Mouse (Mus musculus): ENCODE measurements around the gene Gm5580. TPM values are rescaled to one million over a fixed set of nuclear protein-coding genes. Genes with fewer than 3 reads are reported as not detected.
"Not testable (repeated sequence)": the region's sequence is repeated elsewhere in the genome, so short reads cannot be mapped to it uniquely, and the experiment has no call there.

Gm5580 gene
- 0.60 and 2.1 TPM in 2 replicates for polyA plus RNA-seq (2015; fragmentation: Nextera tagmentation; extraction: Ambion mirVana)

GRCm38 (mm10) chr6:116550841-116551240 lies at the start of gene Gm5580:
Gene Gm5580, plus strand, starts transcription at chr6:116551141.
- H3K27me3 ChIP-seq; ATAC-seq (ENCODE audit: insufficient number of reproducible peaks, insufficient read depth, low FRiP score, low TSS enrichment, low read depth); H3K9ac ChIP-seq; H3K4me1 ChIP-seq; H3K4me3 ChIP-seq; H3K4me2 ChIP-seq; H3K27ac ChIP-seq; H3K9me3 ChIP-seq; H3K36me3 ChIP-seq: not testable (repeated sequence)
- 94% methylated on average over 11 of the region's 11 CpGs for WGBS

- not testable (repeated sequence) for H3K4me1 ChIP-seq; H3K27me3 ChIP-seq; H3K9ac ChIP-seq; H3K27ac ChIP-seq; H3K36me3 ChIP-seq; ATAC-seq (ENCODE audit: insufficient number of reproducible peaks, insufficient read depth, low FRiP score, low TSS enrichment, low read depth); H3K4me3 ChIP-seq; H3K4me2 ChIP-seq
- WGBS: 91% methylated on average over 20 of the region's 20 CpGs
- H3K9me3 ChIP-seq: peaks cover 13% of the 10 kb centered on the region
Measured at GRCm38 (mm10) chr6:116506302-116507003, 44.5 kb upstream of the Gm5580 start, which contains the start of gene Olfr212. Gene Olfr212, plus strand, starts transcription at chr6:116506516.

GRCm38 (mm10) chr6:116514832-116515231 lies 36.1 kb upstream of the Gm5580 start:
- Histone ChIP-seq H3K36me3 (no peaks in the 10 kb centered on the region), H3K4me3 (no peak overlapping the region)

GRCm38 (mm10) chr6:116538156-116538555 lies 12.8 kb upstream of the Gm5580 start, which contains the start of gene Olfr213:
Gene Olfr213, plus strand, starts transcription at chr6:116538456.
- Histone ChIP-seq H3K9ac (no peak within 1 kb of the TSS), H3K27ac (no peak within 1 kb of the TSS), H3K4me3 (no peak within 1 kb of the TSS), H3K4me2 (no peak within 1 kb of the TSS), H3K27me3 (no peaks in the 10 kb centered on the region), H3K9me3 (no peaks in the 10 kb centered on the region), H3K4me1 (no peaks in the 10 kb centered on the region), H3K36me3 (no peaks in the 10 kb centered on the region)
- no peak for ATAC-seq (ENCODE audit: insufficient number of reproducible peaks, insufficient read depth, low FRiP score, low TSS enrichment, low read depth)
- WGBS: 78% methylated on average over 1 of the region's 1 CpGs

More at GRCm38 (mm10) chr6:116514832-116515231, 36.1 kb upstream of the Gm5580 start:
- no peak overlapping the region for H3K9ac ChIP-seq
- H3K27ac ChIP-seq: no peak overlapping the region
- H3K27me3 ChIP-seq: no peaks in the 10 kb centered on the region
- ATAC-seq (ENCODE audit: insufficient number of reproducible peaks, insufficient read depth, low FRiP score, low TSS enrichment, low read depth): no peak
- no peaks in the 10 kb centered on the region for H3K9me3 ChIP-seq
- H3K4me2 ChIP-seq: no peak overlapping the region
- no peaks in the 10 kb centered on the region for H3K4me1 ChIP-seq

GRCm38 (mm10) chr6:116542500-116542899 lies 8.4 kb upstream of the Gm5580 start:
- Histone ChIP-seq H3K4me2 (no peak overlapping the region), H3K4me3 (no peak overlapping the region), H3K9me3 (no peaks in the 10 kb centered on the region), H3K36me3 (no peaks in the 10 kb centered on the region), H3K9ac (no peak overlapping the region), H3K4me1 (no peaks in the 10 kb centered on the region), H3K27ac (no peak overlapping the region), H3K27me3 (no peaks in the 10 kb centered on the region)
- WGBS: 79% methylated on average over 2 of the region's 2 CpGs
- ATAC-seq (ENCODE audit: insufficient number of reproducible peaks, insufficient read depth, low FRiP score, low TSS enrichment, low read depth): no peak

GRCm38 (mm10) chr6:116553935-116554334 lies 3.0 kb downstream of the Gm5580 start, which contains the start of gene Olfr214:
Gene Olfr214, plus strand, starts transcription at chr6:116554235.
- no peak within 1 kb of the TSS for H3K9ac ChIP-seq
- H3K4me2 ChIP-seq: no peak within 1 kb of the TSS
- H3K27ac ChIP-seq: no peak within 1 kb of the TSS
- no peak for ATAC-seq (ENCODE audit: insufficient number of reproducible peaks, insufficient read depth, low FRiP score, low TSS enrichment, low read depth)
- H3K36me3 ChIP-seq: no peaks in the 10 kb centered on the region
- H3K4me3 ChIP-seq: no peak within 1 kb of the TSS
- peaks cover 9% of the 10 kb centered on the region; the same call in 1 of the 2 replicates for H3K27me3 ChIP-seq
- no peaks in the 10 kb centered on the region for H3K9me3 ChIP-seq
- 77% methylated on average over 1 of the region's 1 CpGs for WGBS
- 0 out of 2 replicates have a peak, but pooled peaks cover 3% of the 10 kb centered on the region for H3K4me1 ChIP-seq

- Histone ChIP-seq H3K4me1 (0 out of 2 replicates have a peak, but pooled peaks cover 3% of the 10 kb centered on the region), H3K4me2 (no peak overlapping the region), H3K27me3 (peaks cover 9% of the 10 kb centered on the region; the same call in 1 of the 2 replicates), H3K9ac (no peak overlapping the region), H3K4me3 (no peak overlapping the region), H3K9me3 (no peaks in the 10 kb centered on the region), H3K36me3 (no peaks in the 10 kb centered on the region), H3K27ac (no peak overlapping the region)
- WGBS: 61% methylated on average over 3 of the region's 3 CpGs
- ATAC-seq (ENCODE audit: insufficient number of reproducible peaks, insufficient read depth, low FRiP score, low TSS enrichment, low read depth): no peak
Measured at GRCm38 (mm10) chr6:116554952-116555351, 4.0 kb downstream of the Gm5580 start.

GRCm38 (mm10) chr6:116569834-116570233 lies 18.9 kb downstream of the Gm5580 start:
- no peaks in the 10 kb centered on the region for H3K9me3 ChIP-seq
- no peaks in the 10 kb centered on the region for H3K4me1 ChIP-seq
- WGBS: 31% methylated on average over 3 of the region's 3 CpGs
- no peak for ATAC-seq (ENCODE audit: insufficient number of reproducible peaks, insufficient read depth, low FRiP score, low TSS enrichment, low read depth)
- no peak overlapping the region for H3K27ac ChIP-seq
- H3K4me3 ChIP-seq: no peak overlapping the region
- no peak overlapping the region for H3K4me2 ChIP-seq
- no peaks in the 10 kb centered on the region for H3K36me3 ChIP-seq
- no peak overlapping the region for H3K9ac ChIP-seq
- H3K27me3 ChIP-seq: no peaks in the 10 kb centered on the region

GRCm38 (mm10) chr6:116584095-116584494 lies 33.2 kb downstream of the Gm5580 start, which contains the start of gene Olfr215:
Gene Olfr215, minus strand, starts transcription at chr6:116584195.
- no peak within 1 kb of the TSS for H3K4me2 ChIP-seq
- H3K9ac ChIP-seq: no peak within 1 kb of the TSS
- no peak within 1 kb of the TSS for H3K4me3 ChIP-seq
- H3K9me3 ChIP-seq: no peaks in the 10 kb centered on the region
- no peak within 1 kb of the TSS for H3K27ac ChIP-seq
- no peaks in the 10 kb centered on the region for H3K36me3 ChIP-seq
- H3K4me1 ChIP-seq: no peaks in the 10 kb centered on the region
- ATAC-seq (ENCODE audit: insufficient number of reproducible peaks, insufficient read depth, low FRiP score, low TSS enrichment, low read depth): no peak
- WGBS: 52% methylated on average over 4 of the region's 4 CpGs
- no peaks in the 10 kb centered on the region for H3K27me3 ChIP-seq

GRCm38 (mm10) chr6:116600969-116601368 lies 50.0 kb downstream of the Gm5580 start:
- not testable (repeated sequence) for H3K36me3 ChIP-seq; H3K9me3 ChIP-seq; ATAC-seq (ENCODE audit: insufficient number of reproducible peaks, insufficient read depth, low FRiP score, low TSS enrichment, low read depth); H3K9ac ChIP-seq; H3K27ac ChIP-seq; H3K4me3 ChIP-seq; H3K27me3 ChIP-seq; H3K4me1 ChIP-seq; H3K4me2 ChIP-seq

Data from embryonic facial prominence, embryonic 13.5 days (tissue).